Mouse (Mus musculus) natural killer cell, adult 2 months (primary cell): ENCODE data around the gene Lgi4.
A peak's percentile ranks its signal among the peaks of the same experiment; 100 is the strongest.

Experiments
- DNase-seq, 2 experiments: peaks; one replicate each; pipeline ENCODE4 v3.0.0; 2022; ENCODE audit warnings: low spot score in 2 of 2

Lgi4 gene

GRCm38 (mm10) chr7:31059108-31059507 is at the start of gene Lgi4:
Gene Lgi4 (plus strand): TSS chr7:31059342.
- DNase-seq: peak; percentile 64 to 80

- DNase-seq: no peak
Observed at GRCm38 (mm10) chr7:31012971-31013370, 46.2 kb upstream of the Lgi4 start.

- peak in 1 of 2 experiments; percentile 24 for DNase-seq
Observed at GRCm38 (mm10) chr7:31017104-31017901, 41.8 kb upstream of the Lgi4 start.

GRCm38 (mm10) chr7:31028609-31029008 is 30.5 kb upstream of the Lgi4 start:
- peak in 1 of 2 experiments; percentile 24 for DNase-seq

- DNase-seq: no peak
Observed at GRCm38 (mm10) chr7:31030717-31031116, 28.4 kb upstream of the Lgi4 start.

GRCm38 (mm10) chr7:31031731-31032130 is 27.4 kb upstream of the Lgi4 start:
- peak in 1 of 2 experiments; percentile 30 for DNase-seq

- DNase-seq: peak; percentile 78 to 80
Observed at GRCm38 (mm10) chr7:31033409-31034165, 25.6 kb upstream of the Lgi4 start.

GRCm38 (mm10) chr7:31034789-31035188 is 24.4 kb upstream of the Lgi4 start:
- peak in 1 of 2 experiments; percentile 49 for DNase-seq

GRCm38 (mm10) chr7:31035291-31035690 is 23.9 kb upstream of the Lgi4 start:
- no peak for DNase-seq

- DNase-seq: peak; percentile 39 to 45
Observed at GRCm38 (mm10) chr7:31036917-31037316, 22.2 kb upstream of the Lgi4 start.

- no peak for DNase-seq
Observed at GRCm38 (mm10) chr7:31037675-31038074, 21.5 kb upstream of the Lgi4 start.

- no peak for DNase-seq
Observed at GRCm38 (mm10) chr7:31039011-31039410, 20.1 kb upstream of the Lgi4 start.

- no peak for DNase-seq
Observed at GRCm38 (mm10) chr7:31040281-31041022, 18.7 kb upstream of the Lgi4 start.

- no peak for DNase-seq
Observed at GRCm38 (mm10) chr7:31041023-31041407, 18.1 kb upstream of the Lgi4 start.

GRCm38 (mm10) chr7:31041662-31042315 is 17.4 kb upstream of the Lgi4 start:
- peak; percentile 73 to 74 for DNase-seq

- DNase-seq: no peak
Observed at GRCm38 (mm10) chr7:31042431-31042910, 16.7 kb upstream of the Lgi4 start, which contains the start of gene Fxyd5. Gene Fxyd5 (minus strand): TSS chr7:31042481.

- no peak for DNase-seq
Observed at GRCm38 (mm10) chr7:31049135-31049845, 9.9 kb upstream of the Lgi4 start.

GRCm38 (mm10) chr7:31049846-31050281 is 9.3 kb upstream of the Lgi4 start:
- DNase-seq: no peak

GRCm38 (mm10) chr7:31050487-31050886 is 8.7 kb upstream of the Lgi4 start:
- DNase-seq: no peak

- DNase-seq: no peak
Observed at GRCm38 (mm10) chr7:31050921-31051320, 8.2 kb upstream of the Lgi4 start.
